Mouse (Mus musculus) embryonic facial prominence, embryonic 14.5 days (tissue): ENCODE measurements around the gene Clns1a. TPM values are rescaled to one million over a fixed set of nuclear protein-coding genes. Genes with fewer than 3 reads are reported as not detected.
A peak's percentile ranks its signal among the peaks of the same experiment; 100 is the strongest.

Experiments
- ATAC-seq: fragments of 200-750 bp; cut with Nextera tagmentation; 2 replicates; pipeline ENCODE4 v1.8.0; 2017; ENCODE audit warnings: low read depth, moderate number of reproducible peaks, moderate TSS enrichment
- DNase-seq: peaks from one replicate; pipeline ENCODE4 v3.0.0-alpha.2; 2015; ENCODE audit warnings: low spot score
- H3K27ac ChIP-seq: fragments of 300-500 bp; sonication (generic); replicated peaks from 2 replicates; pipeline ENCODE4 v1.5.1; 2014; ENCODE audit warnings: low read depth, mild to moderate bottlenecking, low read length, moderate library complexity
- H3K27me3 ChIP-seq: fragments of 300-500 bp; sonication (generic); replicated peaks from 2 replicates; pipeline ENCODE4 v1.6.1; 2014; ENCODE audit warnings: low read length; ENCODE audit not compliant: control insufficient read depth, insufficient read depth
- H3K36me3 ChIP-seq: fragments of 300-500 bp; sonication (generic); 2 replicates; pipeline ENCODE4 v1.6.1; 2014; ENCODE audit warnings: low read length, mixed read lengths; ENCODE audit not compliant: control insufficient read depth, insufficient read depth
- H3K4me1 ChIP-seq: fragments of 300-500 bp; sonication (generic); 2 replicates; pipeline ENCODE4 v1.6.1; 2014; ENCODE audit warnings: antibody characterized with exemption, low read length; ENCODE audit not compliant: control insufficient read depth, insufficient read depth
- H3K4me2 ChIP-seq: fragments of 300-500 bp; sonication (generic); 2 replicates; pipeline ENCODE4 v1.6.1; 2014; ENCODE audit warnings: low read depth, mild to moderate bottlenecking, low read length, moderate library complexity, mixed read lengths
- H3K4me3 ChIP-seq: fragments of 300-500 bp; sonication (generic); 2 replicates; pipeline ENCODE4 v1.5.1; 2014; ENCODE audit warnings: low read depth, mild to moderate bottlenecking, low read length
- H3K9ac ChIP-seq: fragments of 300-500 bp; sonication (generic); 2 replicates; pipeline ENCODE4 v1.6.1; 2014; ENCODE audit warnings: low read depth, mild to moderate bottlenecking, low read length, moderate library complexity, mixed read lengths
- H3K9me3 ChIP-seq: fragments of 300-500 bp; sonication (generic); 2 replicates; pipeline ENCODE4 v1.6.1; 2016; ENCODE audit warnings: low read length; ENCODE audit not compliant: control insufficient read depth
- WGBS: fragments of 180-500 bp; shearing (Covaris S2); extraction: QIAGEN DNeasy Blood & Tissue Kit; methylation state at CpG from one replicate; pipeline ENCODE4 v1.1.7; 2014; 5-methylcytosine and 5-hydroxymethylcytosine counted together
- polyA plus RNA-seq: library from polyadenylated mRNA; unstranded; fragments of >200 nt; fragmentation: Nextera tagmentation; extraction: Ambion mirVana; gene quantifications from 2 replicates; pipeline ENCODE4 v1.2.1, GENCODE M21; 2014

The Clns1a gene
- polyA plus RNA-seq, 1 experiment from 2014 or later: 162 TPM

DNA sequence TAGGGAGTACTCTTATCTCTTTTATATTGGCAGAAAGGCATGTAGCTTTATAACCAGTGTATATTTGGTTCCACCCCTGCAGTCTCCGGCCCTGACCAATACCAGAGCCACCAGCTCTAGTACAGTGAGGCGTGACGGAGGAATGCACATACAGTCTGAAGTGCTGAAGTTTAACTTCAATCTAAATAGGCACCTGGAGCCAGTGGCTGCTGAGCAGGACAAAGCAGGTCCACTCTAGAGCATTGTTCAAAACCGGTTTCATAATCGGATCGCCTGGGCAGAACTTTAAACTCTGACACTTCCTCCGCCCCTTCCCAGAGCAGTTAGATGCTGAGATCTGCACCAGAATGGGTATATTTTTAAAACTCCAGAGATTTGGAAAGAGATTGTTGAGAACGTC is 38.6 kb downstream of the Clns1a start:
- H3K4me3 ChIP-seq: no peak overlapping the region
- 84% methylated on average over 8 of the region's 8 CpGs for whole genome bisulfite sequencing

DNA sequence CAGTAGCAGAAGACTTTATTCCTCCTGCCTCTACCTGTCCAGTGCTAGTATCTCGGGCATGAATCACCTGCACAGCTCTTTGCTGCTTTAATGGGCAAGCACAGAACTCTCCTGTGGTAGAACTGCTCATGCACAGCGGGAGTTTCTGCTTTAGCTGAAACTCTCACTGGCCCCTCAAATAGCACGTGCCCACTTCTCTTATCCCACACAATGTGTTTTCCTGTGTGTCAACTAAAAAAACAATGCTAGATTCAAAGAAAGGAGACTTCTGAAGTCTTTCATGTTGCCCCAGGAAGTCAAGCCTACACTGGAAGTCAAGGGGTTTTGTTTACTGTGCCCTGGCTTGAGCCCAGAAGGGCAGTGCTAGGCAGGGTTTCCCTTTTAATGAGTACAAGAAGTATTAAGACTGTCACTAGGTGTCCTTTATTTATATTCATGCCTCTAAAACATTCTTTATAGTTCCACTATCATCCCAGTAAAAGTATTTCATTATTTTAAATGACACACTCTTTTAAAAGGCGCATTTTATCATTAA is 39.5 kb downstream of the Clns1a start:
- no peaks in the 10 kb centered on the region for H3K9me3 ChIP-seq
- H3K27ac ChIP-seq: no peak overlapping the region
- H3K4me2 ChIP-seq: no peak overlapping the region
- no peak for DNase-seq
- H3K4me1 ChIP-seq: peaks cover 7% of the 10 kb centered on the region; the same call in 1 of the 2 replicates
- no peaks in the 10 kb centered on the region for H3K27me3 ChIP-seq
- H3K4me3 ChIP-seq: no peak overlapping the region
- H3K36me3 ChIP-seq: no peaks in the 10 kb centered on the region
- ATAC-seq: no peak
- no peak overlapping the region for H3K9ac ChIP-seq
- WGBS: 45% methylated on average over 4 of the region's 4 CpGs

More for the DNA sequence above, 38.6 kb downstream of the Clns1a start:
- no peak overlapping the region for H3K27ac ChIP-seq
- H3K9me3 ChIP-seq: no peaks in the 10 kb centered on the region
- DNase-seq (no peak), ATAC-seq (no peak)
- H3K9ac ChIP-seq: no peak overlapping the region
- H3K36me3 ChIP-seq: no peaks in the 10 kb centered on the region
- no peaks in the 10 kb centered on the region for H3K27me3 ChIP-seq
- peaks cover 7% of the 10 kb centered on the region; the same call in 1 of the 2 replicates for H3K4me1 ChIP-seq
- H3K4me2 ChIP-seq: no peak overlapping the region

GRCm38 (mm10) chr7:97737256-97737637 is 40.8 kb downstream of the Clns1a start:
- 8% methylated on average over 11 of the region's 12 CpGs for WGBS
- DNase-seq: no peak
- no peak for ATAC-seq
- Histone ChIP-seq H3K9me3 (no peaks in the 10 kb centered on the region), H3K9ac (peak overlapping the region; percentile 70), H3K4me2 (peak overlapping the region; percentile 94), H3K27ac (no peak overlapping the region), H3K27me3 (no peaks in the 10 kb centered on the region), H3K36me3 (no peaks in the 10 kb centered on the region), H3K4me3 (peak overlapping the region; percentile 56), H3K4me1 (peaks cover 7% of the 10 kb centered on the region; the same call in 1 of the 2 replicates)

GRCm38 (mm10) chr7:97737638-97738456 is 41.4 kb downstream of the Clns1a start, which contains the start of gene Aqp11:
TSS of gene Aqp11 (minus strand) at chr7:97738289.
- ATAC-seq (peak; percentile 96), DNase-seq (peak; percentile 90)
- H3K36me3 ChIP-seq: no peaks in the 10 kb centered on the region
- peak within 1 kb of the TSS; percentile 56 for H3K4me3 ChIP-seq
- peak within 1 kb of the TSS; percentile 70 for H3K9ac ChIP-seq
- WGBS: under 1% methylated on average over 26 of the region's 64 CpGs
- no peak within 1 kb of the TSS for H3K27ac ChIP-seq
- H3K4me2 ChIP-seq: peak within 1 kb of the TSS; percentile 94
- H3K4me1 ChIP-seq: peaks cover 7% of the 10 kb centered on the region; the same call in 1 of the 2 replicates
- no peaks in the 10 kb centered on the region for H3K9me3 ChIP-seq
- H3K27me3 ChIP-seq: no peaks in the 10 kb centered on the region

GRCm38 (mm10) chr7:97740948-97741347 is 44.5 kb downstream of the Clns1a start:
- Histone ChIP-seq H3K36me3 (no peaks in the 10 kb centered on the region), H3K9ac (no peak overlapping the region), H3K27ac (no peak overlapping the region), H3K4me3 (no peak overlapping the region), H3K4me1 (peaks cover 7% of the 10 kb centered on the region; the same call in 1 of the 2 replicates), H3K9me3 (no peaks in the 10 kb centered on the region), H3K4me2 (no peak overlapping the region), H3K27me3 (no peaks in the 10 kb centered on the region)
- WGBS: 48% methylated on average over 10 of the region's 10 CpGs
- no peak for DNase-seq
- ATAC-seq: no peak

DNA sequence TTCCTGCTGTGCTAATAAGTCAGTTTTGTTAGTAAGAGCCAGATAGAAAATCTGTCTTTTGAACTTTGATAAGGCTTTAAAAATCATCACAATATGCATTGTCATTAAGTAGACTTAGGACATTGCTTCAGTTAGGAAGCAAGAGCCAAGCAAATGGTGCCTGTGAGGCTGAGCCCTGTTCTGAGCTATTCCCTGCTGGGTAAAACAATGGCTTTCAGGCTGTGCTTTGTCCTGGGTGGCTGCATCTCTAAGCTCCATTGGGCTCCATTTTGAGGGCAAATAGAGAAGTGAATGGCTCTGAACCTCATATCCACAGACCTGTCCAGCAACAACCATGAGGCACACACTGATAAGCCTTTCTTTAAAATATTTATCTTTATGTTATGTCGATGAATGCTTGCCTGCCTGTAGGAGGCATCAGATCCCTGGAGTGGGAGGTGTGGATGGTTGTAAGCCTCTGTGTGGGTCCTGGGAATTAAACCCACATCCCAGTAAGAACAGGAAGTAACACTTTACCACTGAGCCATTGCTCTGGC is 45.4 kb downstream of the Clns1a start:
- Histone ChIP-seq H3K4me1 (peaks cover 7% of the 10 kb centered on the region; the same call in 1 of the 2 replicates), H3K4me3 (no peak overlapping the region), H3K9ac (no peak overlapping the region), H3K27me3 (no peaks in the 10 kb centered on the region), H3K27ac (no peak overlapping the region), H3K4me2 (no peak overlapping the region), H3K36me3 (no peaks in the 10 kb centered on the region), H3K9me3 (no peaks in the 10 kb centered on the region)
- ATAC-seq: no peak
- DNase-seq: no peak
- 40% methylated on average over 1 of the region's 1 CpGs for WGBS

- H3K4me3 ChIP-seq: no peak overlapping the region
- H3K27ac ChIP-seq: no peak overlapping the region
- H3K36me3 ChIP-seq: no peaks in the 10 kb centered on the region
- no peaks in the 10 kb centered on the region for H3K9me3 ChIP-seq
- H3K4me1 ChIP-seq: peaks cover 11% of the 10 kb centered on the region; the same call in 1 of the 2 replicates
- WGBS: 9% methylated on average over 3 of the region's 3 CpGs
- no peaks in the 10 kb centered on the region for H3K27me3 ChIP-seq
- DNase-seq (peak; percentile 72), ATAC-seq (no peak)
- no peak overlapping the region for H3K4me2 ChIP-seq
- no peak overlapping the region for H3K9ac ChIP-seq
Observed at GRCm38 (mm10) chr7:97745299-97745698, 48.9 kb downstream of the Clns1a start.

DNA sequence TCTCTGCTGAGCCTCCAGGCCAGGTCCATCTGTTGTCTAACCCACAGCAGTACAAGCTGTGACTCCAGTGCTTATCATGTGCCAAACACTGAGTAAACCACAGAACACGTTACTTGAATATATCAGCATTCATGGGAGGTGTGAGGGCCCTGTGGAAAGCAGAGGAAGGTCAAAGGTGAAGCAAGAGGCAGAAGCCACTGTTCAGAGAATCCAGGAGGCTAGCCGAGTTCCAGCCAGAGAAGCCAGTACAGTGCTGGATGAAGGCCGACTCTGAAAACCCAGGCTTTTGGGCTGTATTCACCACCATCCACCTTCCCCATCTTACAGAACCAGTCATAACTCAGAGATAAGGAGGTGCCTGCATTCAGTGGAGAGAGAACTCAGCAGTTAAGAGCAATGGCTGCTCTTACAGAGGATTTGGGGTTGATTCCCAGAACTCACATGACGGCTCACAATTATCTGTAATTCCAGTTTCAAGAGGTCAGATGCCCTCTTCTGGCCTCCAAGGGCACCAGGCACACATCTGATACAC is 50.8 kb downstream of the Clns1a start:
- peaks cover 11% of the 10 kb centered on the region; the same call in 1 of the 2 replicates for H3K4me1 ChIP-seq
- H3K9ac ChIP-seq: no peak overlapping the region
- H3K27me3 ChIP-seq: no peaks in the 10 kb centered on the region
- no peaks in the 10 kb centered on the region for H3K36me3 ChIP-seq
- DNase-seq: no peak
- ATAC-seq: no peak
- H3K27ac ChIP-seq: no peak overlapping the region
- WGBS: 64% methylated on average over 4 of the region's 4 CpGs
- H3K4me2 ChIP-seq: no peak overlapping the region
- H3K4me3 ChIP-seq: no peak overlapping the region
- no peaks in the 10 kb centered on the region for H3K9me3 ChIP-seq
